Mouse (Mus musculus) adrenal gland, adult 8-10 months (tissue): Measurements from ENCODE around the gene Clk2. TPM values are rescaled to one million over a fixed set of nuclear protein-coding genes. Genes with fewer than 3 reads are reported as not detected.
"Not testable (repeated sequence)": the region's sequence is repeated elsewhere in the genome, so short reads cannot be mapped to it uniquely, and the experiment has no call there.

Experiments used
- DNase-seq: peaks from one replicate; pipeline ENCODE4 v3.0.0; 2022
- total RNA-seq, 4 experiments: library from RNA; stranded (reverse); gene quantifications; 2 replicates each; pipeline ENCODE4 v1.2.4; 2022

Gene Clk2
- total RNA-seq, 4 experiments from 2014 or later = 55.2 to 85.7 (median 71.2) TPM

- no peak for DNase-seq
Observed at GRCm38 (mm10) chr3:89159616-89160344, 4.8 kb upstream of the Clk2 start, which contains the start of gene Hcn3. Hcn3 (minus strand) TSS chr3:89160196.

DNA sequence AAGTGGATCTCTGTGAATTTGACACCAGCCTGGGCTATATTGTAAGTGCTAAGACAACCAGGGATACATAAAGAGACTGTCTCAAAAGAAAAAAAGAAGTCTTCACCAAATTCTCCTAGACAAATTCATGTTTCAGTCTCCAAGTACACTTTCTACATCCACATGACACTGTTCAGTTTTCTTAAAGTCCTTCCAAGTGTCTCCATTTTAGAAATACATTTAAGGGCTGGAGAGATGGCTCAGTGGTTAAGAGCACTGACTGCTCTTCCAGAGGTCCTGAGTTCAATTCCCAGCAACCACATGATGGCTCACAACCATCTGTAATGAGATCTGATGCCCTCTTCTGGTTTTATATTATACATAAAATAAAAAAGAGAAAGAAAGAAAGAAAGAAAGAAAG is 3.4 kb upstream of the Clk2 start:
- DNase-seq = not testable (repeated sequence)

DNA sequence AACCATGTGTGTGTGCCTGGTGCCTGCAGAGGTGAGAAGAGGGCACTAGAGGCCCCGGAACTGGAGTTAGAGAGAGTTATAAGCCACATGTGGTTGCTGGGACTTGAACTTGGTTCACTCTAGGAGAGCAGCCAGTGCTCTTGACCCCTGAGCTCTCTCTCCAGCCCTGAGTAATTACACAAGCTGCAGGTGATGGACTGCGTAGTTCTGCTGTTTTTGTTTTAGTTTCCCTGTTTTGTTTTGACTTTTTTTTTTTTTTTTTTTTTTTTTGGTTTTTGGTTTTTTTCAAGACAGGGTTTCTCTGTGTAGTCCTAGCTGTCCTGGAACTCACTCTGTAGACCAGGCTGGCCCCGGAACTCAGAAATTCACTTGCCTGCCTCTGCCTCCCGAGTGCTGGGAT is 2.8 kb upstream of the Clk2 start:
- DNase-seq = no peak

DNA sequence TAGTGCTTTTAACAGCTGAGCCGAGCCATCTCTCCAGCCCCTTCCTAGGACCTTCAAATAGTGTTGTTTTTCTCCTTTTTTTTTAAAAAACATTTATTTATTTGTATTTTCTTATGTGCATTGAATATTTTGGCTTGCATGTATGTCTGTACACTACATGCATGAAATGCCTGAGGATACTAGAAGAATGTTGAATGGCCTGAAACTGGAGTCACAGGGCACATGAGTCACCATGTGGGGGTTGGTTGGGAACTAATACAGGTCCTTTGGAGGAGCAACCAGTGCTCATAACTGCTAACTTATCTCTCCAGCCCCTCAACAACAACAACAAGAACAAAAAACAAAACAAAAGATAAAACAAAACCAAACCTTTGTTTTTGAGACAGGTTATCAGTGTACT is 1.5 kb upstream of the Clk2 start:
- DNase-seq = no peak

GRCm38 (mm10) chr3:89163643-89164245 is 851 bp upstream of the Clk2 start:
- DNase-seq = no peak

DNA sequence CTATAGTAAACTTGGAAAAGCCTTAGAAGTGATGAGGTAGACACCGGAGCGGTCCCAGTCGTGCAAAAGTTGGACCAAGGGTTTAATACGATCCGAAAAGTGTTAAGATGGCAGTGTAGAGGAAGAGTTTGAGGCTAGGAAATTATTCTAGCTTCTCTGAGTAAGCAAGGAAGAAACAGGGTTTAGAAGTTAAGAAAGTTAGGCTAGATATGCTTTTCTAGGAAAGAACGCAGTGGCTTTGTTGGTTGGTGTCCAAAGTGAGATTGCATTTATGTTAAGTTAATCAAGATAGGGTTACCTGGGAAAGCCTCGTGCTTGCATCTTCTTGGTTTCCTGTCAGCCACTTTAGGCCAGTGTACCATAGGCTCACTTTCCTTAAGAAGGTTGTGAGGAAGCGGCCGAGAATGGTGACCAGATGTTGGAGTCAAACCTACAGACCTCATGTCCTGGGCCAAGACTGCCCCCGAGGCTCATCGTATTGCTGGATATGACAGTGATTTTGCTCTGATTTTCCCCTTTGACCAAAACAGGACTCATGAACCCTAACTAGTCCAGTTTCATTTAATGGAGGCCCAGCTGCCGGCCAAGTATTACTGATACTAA is 774 bp downstream of the Clk2 start:
- DNase-seq = no peak

- DNase-seq = no peak
Observed at GRCm38 (mm10) chr3:89166945-89167344, 2.4 kb downstream of the Clk2 start.

DNA sequence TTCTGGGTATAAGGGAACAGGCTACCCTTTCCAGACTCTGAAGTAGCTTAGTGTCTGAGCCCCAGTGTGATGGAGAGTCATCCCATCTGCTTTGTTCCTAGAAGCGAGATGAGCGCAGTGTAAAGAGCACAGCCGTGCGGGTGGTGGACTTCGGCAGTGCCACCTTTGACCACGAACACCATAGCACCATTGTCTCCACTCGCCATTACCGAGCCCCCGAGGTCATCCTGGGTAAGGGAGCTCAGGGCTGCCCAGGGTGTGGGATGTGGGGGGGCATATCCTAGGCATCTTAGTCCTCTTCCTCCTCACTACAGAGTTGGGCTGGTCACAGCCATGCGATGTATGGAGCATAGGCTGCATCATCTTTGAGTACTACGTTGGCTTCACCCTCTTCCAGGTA is 10.2 kb downstream of the Clk2 start:
- no peak for DNase-seq

GRCm38 (mm10) chr3:89175544-89175943 is 10.9 kb downstream of the Clk2 start:
- DNase-seq = no peak

- no peak for DNase-seq
Observed at GRCm38 (mm10) chr3:89176421-89176820, 11.8 kb downstream of the Clk2 start.

- DNase-seq = peak; percentile 87
Observed at GRCm38 (mm10) chr3:89177242-89178106, 12.9 kb downstream of the Clk2 start, which contains the start of gene Scamp3. Scamp3 (plus strand) TSS chr3:89177473.

GRCm38 (mm10) chr3:89178107-89178385 is 13.5 kb downstream of the Clk2 start:
- DNase-seq = no peak

DNA sequence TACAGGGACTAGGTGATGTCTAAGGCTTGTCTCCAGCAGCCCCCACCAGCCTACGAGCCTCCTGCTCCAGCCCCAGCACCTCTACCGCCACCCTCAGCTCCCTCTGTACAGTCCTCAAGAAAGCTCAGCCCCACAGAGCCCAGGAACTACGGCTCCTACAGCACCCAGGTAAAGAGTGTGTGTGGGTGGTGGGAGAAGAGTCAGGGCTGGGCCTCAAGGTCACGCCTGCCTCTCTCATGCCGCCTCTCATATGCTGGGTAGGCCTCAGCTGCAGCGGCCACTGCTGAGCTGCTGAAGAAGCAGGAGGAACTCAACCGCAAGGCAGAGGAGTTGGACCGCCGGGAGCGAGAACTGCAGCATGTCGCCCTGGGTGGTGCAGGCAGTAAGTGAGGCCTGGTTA is 14.5 kb downstream of the Clk2 start:
- no peak for DNase-seq

DNA sequence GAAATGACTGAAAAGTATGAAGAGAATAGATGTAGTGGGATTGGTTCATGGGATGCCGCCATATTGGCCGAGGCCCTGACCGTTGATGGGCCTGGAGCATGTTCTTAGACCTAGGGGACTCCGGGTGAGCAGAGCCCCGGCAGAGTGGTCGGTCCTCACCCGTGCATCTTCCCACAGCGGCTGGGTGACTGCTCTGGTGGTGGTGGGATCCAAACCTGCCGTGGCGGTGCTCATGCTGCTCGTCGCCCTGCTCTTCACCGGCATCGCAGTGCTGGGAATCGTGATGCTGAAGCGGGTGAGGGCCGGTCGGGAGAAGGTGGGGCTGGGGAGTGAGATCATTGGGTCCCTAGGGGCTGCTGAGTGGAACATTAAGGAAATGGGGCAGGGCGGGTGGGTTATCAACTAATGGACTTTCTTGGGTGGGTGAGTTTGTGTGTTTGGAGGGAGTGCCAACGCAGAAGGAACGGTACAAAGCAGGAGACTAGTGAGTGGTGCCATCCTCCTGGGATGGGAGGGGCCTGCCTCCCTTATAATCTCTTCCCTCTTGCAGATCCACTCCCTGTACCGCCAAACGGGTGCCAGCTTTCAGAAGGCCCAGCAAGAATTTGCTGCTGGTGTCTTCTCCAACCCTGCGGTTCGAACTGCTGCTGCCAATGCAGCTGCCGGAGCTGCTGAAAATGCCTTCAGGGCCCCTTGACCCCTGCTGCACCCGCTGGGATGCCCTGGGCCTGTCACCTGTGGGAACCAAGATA is 17.3 kb downstream of the Clk2 start:
- no peak for DNase-seq

GRCm38 (mm10) chr3:89182531-89183057 is 18.0 kb downstream of the Clk2 start:
- no peak for DNase-seq

GRCm38 (mm10) chr3:89183058-89183958 is 18.7 kb downstream of the Clk2 start, which contains the start of gene Fam189b:
Fam189b (plus strand) TSS chr3:89183143.
- peak; percentile 86 for DNase-seq

DNA sequence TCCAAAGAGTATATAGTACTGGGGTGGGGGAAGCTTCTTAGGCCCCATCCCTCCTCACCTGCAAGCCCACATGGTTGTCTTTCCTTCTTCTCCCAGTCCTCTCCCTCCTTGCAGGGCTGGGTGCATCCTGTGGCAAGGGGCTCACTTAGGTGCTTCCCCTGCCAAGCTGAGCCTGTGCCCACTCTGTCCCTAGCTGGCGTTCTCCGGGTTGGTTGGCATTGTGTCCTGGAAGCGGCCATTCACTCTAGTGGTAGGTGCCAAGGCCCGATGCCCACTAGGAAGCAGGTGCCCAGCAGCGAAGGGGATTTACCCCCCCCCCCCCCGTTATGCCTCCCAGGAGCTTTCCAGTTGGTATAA is 19.3 kb downstream of the Clk2 start:
- no peak for DNase-seq

- no peak for DNase-seq
Observed at GRCm38 (mm10) chr3:89187197-89187596, 22.6 kb downstream of the Clk2 start.

DNA sequence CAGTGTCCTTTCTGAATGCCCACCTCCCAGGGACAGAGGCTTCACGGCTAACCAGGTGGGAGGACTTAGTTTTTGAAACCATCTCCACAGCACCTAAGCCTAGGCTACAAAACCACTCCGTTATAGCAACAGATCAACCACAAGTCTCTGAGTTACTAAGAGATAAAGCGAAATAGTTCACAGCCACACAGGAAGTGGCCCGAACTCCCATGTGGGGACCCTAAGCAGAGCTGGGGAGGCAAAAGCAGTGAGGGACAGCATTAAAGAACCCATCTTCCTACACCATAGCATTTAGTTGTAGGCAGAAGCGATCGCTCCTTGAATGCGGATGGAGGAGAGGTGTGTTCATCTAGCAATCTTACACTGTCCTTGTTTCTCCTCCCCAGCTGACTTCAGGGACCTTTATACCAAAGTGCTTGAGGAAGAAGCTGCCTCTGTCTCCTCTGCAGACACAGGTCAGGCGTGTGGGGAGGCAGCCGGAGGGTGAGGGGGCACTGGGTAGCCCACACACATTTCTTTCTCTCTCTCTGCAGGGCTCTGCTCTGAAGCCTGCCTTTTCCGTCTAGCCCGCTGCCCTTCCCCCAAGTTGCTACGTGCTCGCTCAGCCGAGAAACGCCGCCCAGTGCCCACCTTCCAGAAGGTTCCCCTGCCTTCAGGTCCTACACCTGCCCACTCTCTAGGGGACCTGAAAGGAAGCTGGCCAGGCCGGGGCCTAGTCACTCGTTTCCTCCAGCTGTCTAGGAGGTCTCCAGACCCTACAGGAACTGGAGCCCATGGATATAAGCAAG is 23.3 kb downstream of the Clk2 start:
- no peak for DNase-seq

DNA sequence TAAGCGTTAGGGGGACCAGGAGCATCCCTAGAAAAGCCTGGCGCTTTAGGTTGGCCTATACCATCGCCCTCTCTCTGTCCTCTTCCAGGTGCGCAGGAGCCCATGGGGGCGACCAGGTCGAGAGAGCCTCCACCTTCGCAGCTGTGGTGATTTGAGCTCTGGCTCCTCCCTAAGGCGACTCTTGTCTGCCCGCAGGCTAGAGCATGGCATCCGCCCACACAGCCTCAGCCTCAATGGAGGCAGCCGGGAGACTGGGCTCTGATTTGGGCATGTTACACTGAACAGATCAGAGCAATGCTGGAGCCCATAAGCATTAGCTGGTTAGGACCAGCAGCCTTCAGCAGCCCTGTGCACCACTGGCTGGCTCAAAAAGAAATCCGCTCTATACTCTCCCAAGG is 23.9 kb downstream of the Clk2 start:
- DNase-seq = no peak
